Mouse (Mus musculus) liver, embryonic 15.5 days (tissue): ENCODE data around the gene Eno3. TPM values are rescaled to one million over a fixed set of nuclear protein-coding genes. Genes with fewer than 3 reads are reported as not detected.
A peak's percentile ranks its signal among the peaks of the same experiment; 100 is the strongest.

Source experiments
- ATAC-seq: fragments of 200-750 bp; cut with Nextera tagmentation; 2 replicates; pipeline ENCODE4 v1.8.0; 2017; ENCODE audit warnings: moderate number of reproducible peaks, mild to moderate bottlenecking, moderate library complexity; ENCODE audit not compliant: insufficient read depth
- H3K27ac ChIP-seq: fragments of 300-500 bp; sonication (generic); replicated peaks from 2 replicates; pipeline ENCODE4 v1.5.1; 2015; ENCODE audit warnings: mild to moderate bottlenecking, inconsistent platforms
- H3K27me3 ChIP-seq: fragments of 300-500 bp; sonication (generic); 2 replicates; pipeline ENCODE4 v1.6.1; 2015; ENCODE audit warnings: mild to moderate bottlenecking, inconsistent platforms
- H3K36me3 ChIP-seq: fragments of 300-500 bp; sonication (generic); replicated peaks from 2 replicates; pipeline ENCODE4 v1.6.1; 2015; ENCODE audit warnings: moderate library complexity, mild to moderate bottlenecking, inconsistent platforms
- H3K4me1 ChIP-seq: fragments of 300-500 bp; sonication (generic); replicated peaks from 2 replicates; pipeline ENCODE4 v1.6.1; 2015; ENCODE audit warnings: inconsistent platforms
- H3K4me2 ChIP-seq: fragments of 300-500 bp; sonication (generic); 2 replicates; pipeline ENCODE4 v1.6.1; 2015; ENCODE audit warnings: moderate library complexity, mild to moderate bottlenecking, inconsistent platforms
- H3K4me3 ChIP-seq: fragments of 300-500 bp; sonication (generic); replicated peaks from 2 replicates; pipeline ENCODE4 v1.5.1; 2015; ENCODE audit warnings: mild to moderate bottlenecking, inconsistent platforms
- H3K9ac ChIP-seq: fragments of 300-500 bp; sonication (generic); 2 replicates; pipeline ENCODE4 v1.6.1; 2015; ENCODE audit warnings: moderate library complexity, mild to moderate bottlenecking, inconsistent platforms
- H3K9me3 ChIP-seq: fragments of 300-500 bp; sonication (generic); replicated peaks from 2 replicates; pipeline ENCODE4 v1.6.1; 2016; ENCODE audit warnings: inconsistent platforms
- WGBS: fragments of 180-500 bp; shearing (Covaris S2); methylation state at CpG from one replicate; pipeline ENCODE4 v1.1.7; 2015; ENCODE audit warnings: mixed read lengths; ENCODE audit not compliant: insufficient replicate concordance; 5-methylcytosine and 5-hydroxymethylcytosine counted together
- polyA plus RNA-seq: library from polyadenylated mRNA; unstranded; fragments of >200 nt; fragmentation: Nextera tagmentation; extraction: Ambion mirVana; gene quantifications from 2 replicates; pipeline ENCODE4 v1.2.1, GENCODE M21; 2015

Gene Eno3
- 10.8 and 18.2 TPM in 2 replicates for polyA plus RNA-seq

DNA sequence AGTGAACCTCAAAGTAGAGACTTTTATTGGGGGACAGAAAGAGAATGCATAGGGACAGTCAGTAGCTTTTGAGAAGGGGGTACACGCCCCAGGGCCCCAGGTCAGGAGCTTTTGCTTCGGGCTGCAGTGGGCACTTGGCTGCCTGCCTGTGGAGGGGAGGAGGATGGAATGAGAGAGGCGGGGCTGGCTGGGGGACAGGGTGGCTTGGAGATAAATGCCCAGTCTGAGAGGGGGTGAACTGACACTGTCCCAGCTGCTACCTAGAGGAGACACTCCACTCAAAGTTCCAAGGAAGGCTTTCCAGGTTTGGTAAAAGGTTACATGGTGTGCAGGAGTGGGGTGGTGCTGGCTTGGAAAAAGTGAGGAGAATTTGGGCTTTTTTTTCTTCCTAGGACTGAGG lies at the start of gene Eno3:
TSS of gene Eno3 (plus strand) at position 239 of the 400 bp plus-strand sequence.
- Histone ChIP-seq H3K36me3 (peaks cover 14% of the 10 kb centered on the region), H3K4me2 (peak within 1 kb of the TSS; percentile 99), H3K4me1 (peaks cover 46% of the 10 kb centered on the region), H3K9me3 (no peaks in the 10 kb centered on the region), H3K4me3 (peak within 1 kb of the TSS; percentile 99), H3K9ac (peak within 1 kb of the TSS; percentile 98), H3K27me3 (peaks cover 16% of the 10 kb centered on the region), H3K27ac (peak within 1 kb of the TSS; percentile 99)
- 19% methylated on average over 3 of the region's 3 CpGs for WGBS
- ATAC-seq, result no peak

- Histone ChIP-seq H3K9ac (no peak overlapping the region), H3K36me3 (peaks cover 89% of the 10 kb centered on the region), H3K4me1 (no peaks in the 10 kb centered on the region), H3K9me3 (no peaks in the 10 kb centered on the region), H3K4me3 (no peak overlapping the region), H3K27ac (no peak overlapping the region), H3K27me3 (no peaks in the 10 kb centered on the region), H3K4me2 (no peak overlapping the region)
- WGBS, result 67% methylated on average over 9 of the region's 9 CpGs
- ATAC-seq, result no peak
Measured at GRCm38 (mm10) chr11:70607611-70608010, 49.4 kb upstream of the Eno3 start.

GRCm38 (mm10) chr11:70608381-70609066 lies 48.5 kb upstream of the Eno3 start:
- no peaks in the 10 kb centered on the region for H3K27me3 ChIP-seq
- WGBS, result 80% methylated on average over 26 of the region's 26 CpGs
- H3K4me2 ChIP-seq, result no peak overlapping the region
- H3K4me3 ChIP-seq, result no peak overlapping the region
- no peaks in the 10 kb centered on the region for H3K9me3 ChIP-seq
- peaks cover 91% of the 10 kb centered on the region for H3K36me3 ChIP-seq
- H3K4me1 ChIP-seq, result no peaks in the 10 kb centered on the region
- no peak overlapping the region for H3K9ac ChIP-seq
- no peak overlapping the region for H3K27ac ChIP-seq
- ATAC-seq, result no peak

GRCm38 (mm10) chr11:70610752-70611151 lies 46.2 kb upstream of the Eno3 start:
- H3K36me3 ChIP-seq, result peaks cover 72% of the 10 kb centered on the region
- 70% methylated on average over 4 of the region's 4 CpGs for WGBS
- no peaks in the 10 kb centered on the region for H3K9me3 ChIP-seq
- peaks cover 14% of the 10 kb centered on the region for H3K4me1 ChIP-seq
- no peak overlapping the region for H3K27ac ChIP-seq
- no peak overlapping the region for H3K4me3 ChIP-seq
- no peak overlapping the region for H3K9ac ChIP-seq
- H3K27me3 ChIP-seq, result no peaks in the 10 kb centered on the region
- ATAC-seq, result no peak
- H3K4me2 ChIP-seq, result no peak overlapping the region

GRCm38 (mm10) chr11:70612505-70612904 lies 44.5 kb upstream of the Eno3 start:
- Histone ChIP-seq H3K4me1 (peaks cover 16% of the 10 kb centered on the region), H3K27ac (no peak overlapping the region), H3K36me3 (peaks cover 54% of the 10 kb centered on the region), H3K27me3 (0 out of 2 replicates have a peak, but pooled peaks cover 7% of the 10 kb centered on the region), H3K9me3 (no peaks in the 10 kb centered on the region), H3K4me2 (no peak overlapping the region), H3K4me3 (no peak overlapping the region), H3K9ac (no peak overlapping the region)
- ATAC-seq, result no peak
- WGBS, result 73% methylated on average over 7 of the region's 7 CpGs

DNA sequence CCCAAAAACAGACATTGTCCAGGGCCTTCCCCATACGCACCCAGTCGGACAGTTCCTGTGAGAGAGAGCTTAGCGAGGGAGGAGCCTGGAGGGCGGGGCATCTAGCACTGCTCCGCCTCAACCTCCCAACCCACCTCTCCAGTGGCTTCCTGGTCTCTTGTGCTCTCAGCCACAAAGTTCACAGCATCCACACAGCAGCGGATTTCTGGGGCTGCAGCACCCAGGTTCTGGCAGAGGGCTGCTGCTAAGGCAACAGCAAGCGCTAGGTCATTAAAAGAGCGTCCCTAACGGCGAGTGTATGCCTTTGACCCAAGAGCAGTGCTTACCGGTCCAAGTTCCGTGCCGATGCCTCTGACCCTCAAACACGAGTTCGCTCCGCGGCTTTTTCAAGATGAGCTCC lies 41.9 kb upstream of the Eno3 start:
- peak overlapping the region; percentile 54 for H3K4me3 ChIP-seq
- peak; percentile 80 for ATAC-seq
- WGBS, result 2% methylated on average over 17 of the region's 17 CpGs
- no peak overlapping the region for H3K27ac ChIP-seq
- H3K9me3 ChIP-seq, result no peaks in the 10 kb centered on the region
- peak overlapping the region; percentile 88 for H3K4me2 ChIP-seq
- H3K36me3 ChIP-seq, result peaks cover 29% of the 10 kb centered on the region
- peaks cover 16% of the 10 kb centered on the region for H3K4me1 ChIP-seq
- H3K9ac ChIP-seq, result peak overlapping the region; percentile 37; the same call in 1 of the 2 replicates
- H3K27me3 ChIP-seq, result 0 out of 2 replicates have a peak, but pooled peaks cover 7% of the 10 kb centered on the region

DNA sequence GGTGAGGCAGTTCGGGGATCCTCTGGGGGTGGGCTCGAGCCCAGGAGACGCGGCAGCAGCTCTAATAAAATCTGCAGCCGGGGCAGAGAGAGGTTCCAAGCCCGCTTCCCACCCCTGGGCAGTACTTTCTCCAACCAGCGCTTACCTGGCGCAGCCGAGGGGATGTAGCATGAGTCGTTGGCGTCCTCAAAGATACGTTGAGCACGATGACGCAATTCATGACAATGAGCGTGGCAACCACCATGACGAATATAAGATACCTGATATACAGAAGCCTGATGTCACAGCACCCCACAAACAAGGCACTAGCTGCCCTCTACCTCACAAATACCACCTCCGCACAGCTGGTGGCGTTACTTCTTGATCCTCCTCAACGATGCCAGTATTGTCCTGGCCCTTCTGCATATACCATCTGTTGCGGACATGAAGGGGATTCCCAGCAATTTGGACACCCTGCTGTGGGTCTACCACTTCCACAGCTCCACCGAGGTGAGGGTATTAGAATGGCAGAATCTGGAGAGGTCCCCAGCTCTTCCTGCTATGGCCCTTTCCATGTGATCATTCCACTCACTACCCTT lies 41.4 kb upstream of the Eno3 start, which contains the start of gene 4930544D05Rik:
TSS of gene 4930544D05Rik (plus strand) at position 333 of the 578 bp plus-strand sequence.
- Histone ChIP-seq H3K4me3 (peak within 1 kb of the TSS; percentile 54), H3K27me3 (0 out of 2 replicates have a peak, but pooled peaks cover 7% of the 10 kb centered on the region), H3K27ac (no peak within 1 kb of the TSS), H3K9ac (peak within 1 kb of the TSS; percentile 37; the same call in 1 of the 2 replicates), H3K4me2 (peak within 1 kb of the TSS; percentile 88), H3K9me3 (no peaks in the 10 kb centered on the region), H3K36me3 (peaks cover 23% of the 10 kb centered on the region; the same call in 1 of the 2 replicates), H3K4me1 (peaks cover 16% of the 10 kb centered on the region)
- 17% methylated on average over 21 of the region's 21 CpGs for WGBS
- no peak for ATAC-seq

GRCm38 (mm10) chr11:70619101-70619500 lies 37.9 kb upstream of the Eno3 start, which contains the start of gene Chrne:
Gene Chrne, minus strand, starts transcription at chr11:70619216.
- H3K4me2 ChIP-seq, result no peak within 1 kb of the TSS
- H3K9ac ChIP-seq, result no peak within 1 kb of the TSS
- H3K27me3 ChIP-seq, result 0 out of 2 replicates have a peak, but pooled peaks cover 7% of the 10 kb centered on the region
- no peak within 1 kb of the TSS for H3K4me3 ChIP-seq
- H3K9me3 ChIP-seq, result no peaks in the 10 kb centered on the region
- 68% methylated on average over 1 of the region's 1 CpGs for WGBS
- no peak for ATAC-seq
- H3K27ac ChIP-seq, result no peak within 1 kb of the TSS
- no peaks in the 10 kb centered on the region for H3K36me3 ChIP-seq
- H3K4me1 ChIP-seq, result peaks cover 18% of the 10 kb centered on the region

DNA sequence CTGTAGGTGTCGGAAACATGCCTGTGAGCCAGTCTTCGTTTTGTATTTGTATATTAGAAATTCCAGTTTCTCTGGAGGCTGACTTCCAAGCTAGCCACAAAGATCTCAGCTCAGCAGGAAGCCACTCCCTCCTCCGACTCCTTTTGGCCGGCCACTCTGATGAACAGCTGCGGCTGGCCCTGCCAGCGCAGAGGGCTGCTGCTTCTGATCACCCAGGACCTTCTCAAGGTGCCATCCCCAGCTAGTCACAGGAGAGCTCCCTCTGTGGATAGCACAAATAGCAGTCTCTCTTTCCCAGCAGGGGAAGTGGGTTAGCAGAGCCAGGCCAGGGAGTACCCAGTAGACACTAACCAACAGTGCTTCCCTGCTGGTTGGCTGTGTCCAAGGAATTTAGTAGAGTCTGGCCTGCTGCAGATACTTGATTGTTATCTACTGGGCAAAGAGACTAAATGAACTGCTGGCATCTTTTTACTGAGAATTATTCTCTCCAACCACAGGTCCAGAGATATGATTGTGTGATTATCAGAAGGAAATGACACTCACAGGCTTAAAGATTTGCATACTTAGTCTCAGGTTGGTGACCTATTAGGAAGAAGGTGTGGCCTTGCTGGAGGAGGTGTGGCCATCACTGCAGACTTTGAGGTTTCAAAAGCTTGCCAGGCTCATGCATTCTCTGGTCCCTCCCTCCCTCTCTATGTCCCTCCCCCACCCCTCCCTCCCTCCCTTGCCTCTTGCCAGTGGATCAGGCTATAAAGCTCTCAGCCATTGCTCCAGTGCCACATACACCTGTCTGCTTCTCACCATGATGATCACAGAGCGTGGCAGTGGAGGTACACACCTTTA lies 34.8 kb upstream of the Eno3 start:
- no peaks in the 10 kb centered on the region for H3K27me3 ChIP-seq
- ATAC-seq, result no peak
- H3K27ac ChIP-seq, result no peak overlapping the region
- H3K4me3 ChIP-seq, result no peak overlapping the region
- no peaks in the 10 kb centered on the region for H3K36me3 ChIP-seq
- 51% methylated on average over 7 of the region's 7 CpGs for whole genome bisulfite sequencing
- no peaks in the 10 kb centered on the region for H3K9me3 ChIP-seq
- H3K9ac ChIP-seq, result no peak overlapping the region
- no peak overlapping the region for H3K4me2 ChIP-seq
- H3K4me1 ChIP-seq, result peaks cover 7% of the 10 kb centered on the region; the same call in 1 of the 2 replicates

DNA sequence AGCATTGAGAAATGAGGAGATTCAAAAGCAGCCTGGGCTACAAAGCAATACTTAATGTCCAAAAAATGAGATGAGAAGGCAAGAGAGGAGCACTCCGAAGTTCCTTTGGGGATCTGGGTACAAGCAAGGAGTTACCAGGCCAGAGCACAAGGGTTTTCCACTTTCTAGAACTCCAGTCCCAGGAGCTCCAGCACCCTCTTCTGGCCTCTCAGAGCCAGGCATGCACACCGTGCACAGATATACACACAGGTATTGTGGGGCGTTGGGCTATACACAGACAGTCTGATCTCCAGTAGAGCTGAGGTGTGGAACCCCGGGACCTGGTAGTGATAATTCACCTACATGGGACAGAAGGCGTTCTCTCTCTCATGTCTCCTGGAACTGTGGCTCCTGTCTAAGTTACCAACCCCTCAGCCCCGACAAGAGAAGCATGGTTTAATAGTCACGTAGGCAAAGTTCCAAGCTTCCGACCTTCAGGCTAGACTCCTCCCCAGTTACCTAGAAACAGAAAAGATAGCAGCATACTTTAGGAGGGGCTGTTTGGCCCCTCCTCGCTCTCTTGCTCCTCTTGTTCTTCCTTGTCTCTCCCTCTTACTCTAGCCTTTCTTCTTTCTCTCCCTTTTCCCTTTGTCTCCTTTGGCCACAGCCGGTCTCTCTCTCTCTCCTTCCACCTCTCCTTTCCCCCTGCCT lies 33.8 kb upstream of the Eno3 start:
- H3K9ac ChIP-seq, result no peak overlapping the region
- peaks cover 7% of the 10 kb centered on the region; the same call in 1 of the 2 replicates for H3K4me1 ChIP-seq
- ATAC-seq, result no peak
- no peaks in the 10 kb centered on the region for H3K9me3 ChIP-seq
- no peak overlapping the region for H3K4me3 ChIP-seq
- WGBS, result 74% methylated on average over 10 of the region's 10 CpGs
- no peak overlapping the region for H3K27ac ChIP-seq
- H3K4me2 ChIP-seq, result no peak overlapping the region
- no peaks in the 10 kb centered on the region for H3K27me3 ChIP-seq
- no peaks in the 10 kb centered on the region for H3K36me3 ChIP-seq
